Mouse (Mus musculus): ENCODE results near the gene Cerkl. TPM values are rescaled to one million over a fixed set of nuclear protein-coding genes. Genes with fewer than 3 reads are reported as not detected.

The Cerkl gene
- polyA plus RNA-seq (2012; rRNA removed) (0.34 and 0.64 TPM in 2 replicates), polyA plus RNA-seq (2014; fragmentation: Nextera tagmentation; extraction: Ambion mirVana) (1.2 and 1.7 TPM in 2 replicates)

DNA sequence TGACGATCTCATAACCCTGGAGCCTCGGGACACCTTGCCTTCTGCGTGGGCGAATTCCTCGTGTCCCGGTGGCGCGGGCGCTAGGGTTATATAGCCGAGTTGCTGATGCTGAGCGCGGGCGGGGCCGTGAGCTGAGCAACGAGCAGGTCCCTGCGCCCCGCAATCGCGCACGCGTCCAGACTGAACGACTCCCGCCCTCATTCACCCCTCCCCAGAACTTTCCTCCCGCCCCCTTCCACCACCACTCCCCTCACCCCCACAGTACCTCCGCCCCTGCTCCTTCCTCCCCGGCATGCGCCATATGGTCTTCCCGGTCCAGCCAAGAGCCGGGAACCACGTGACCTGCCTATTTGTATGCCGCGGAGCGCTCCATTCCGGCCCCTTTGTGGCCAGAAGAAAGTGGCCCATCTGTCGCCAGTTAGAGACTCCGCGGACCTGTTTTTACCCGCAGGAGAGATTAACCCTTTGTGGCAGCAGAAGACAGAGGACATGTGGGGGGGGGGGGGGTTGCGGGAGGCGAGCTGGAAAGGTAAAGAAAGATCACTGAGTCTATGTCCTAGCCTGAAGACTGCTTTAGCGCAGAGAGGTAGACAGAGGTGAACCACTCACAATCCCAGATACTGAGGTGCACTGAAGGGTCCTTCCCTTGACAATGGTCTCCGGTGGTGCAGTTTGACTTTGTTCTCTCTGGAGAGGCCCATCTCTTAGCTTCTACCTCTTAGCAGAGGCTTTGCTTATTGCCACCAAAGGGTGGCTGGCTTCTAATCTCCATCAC lies at the start of gene Cerkl, which contains the start of gene Neurod1:
TSS of gene Cerkl (minus strand) at position 211 of the 775 bp plus-strand sequence.
TSS of gene Neurod1 (minus strand) at position 177 of the 775 bp plus-strand sequence.
- Histone ChIP-seq H3K4me3 (replicated peaks; ENCODE audit: low read length) (peak within 1 kb of the TSS; percentile 25), H3K9ac (ENCODE audit: low read depth, low read length, severe bottlenecking) (no peak within 1 kb of the TSS), H3K4me2 (replicated peaks; ENCODE audit: low read depth, low read length, severe bottlenecking) (peak within 1 kb of the TSS; percentile 46), H3K4me1 (ENCODE audit: control insufficient read depth, insufficient read depth, low read length) (peaks cover 2% of the 10 kb centered on the region; the same call in 1 of the 2 replicates), H3K27ac (replicated peaks; ENCODE audit: low read depth, low read length) (no peak within 1 kb of the TSS), H3K36me3 (ENCODE audit: control insufficient read depth, insufficient read depth, low read length) (no peaks in the 10 kb centered on the region), H3K27me3 (ENCODE audit: control insufficient read depth, insufficient read depth, low read length) (peaks cover 78% of the 10 kb centered on the region), H3K9me3 (ENCODE audit: control insufficient read depth, low read length) (no peaks in the 10 kb centered on the region)
- ATAC-seq (ENCODE audit: low FRiP score, low read depth) (no peak), DNase-seq (ENCODE audit: low spot score) (no peak)
- WGBS = under 1% methylated on average over 39 of the region's 42 CpGs
- TF ChIP-seq POLR2A (IDR thresholded peaks at IDR 0.05; ENCODE audit: borderline replicate concordance, extremely low read depth, insufficient read depth, insufficient read length) = no peak

DNA sequence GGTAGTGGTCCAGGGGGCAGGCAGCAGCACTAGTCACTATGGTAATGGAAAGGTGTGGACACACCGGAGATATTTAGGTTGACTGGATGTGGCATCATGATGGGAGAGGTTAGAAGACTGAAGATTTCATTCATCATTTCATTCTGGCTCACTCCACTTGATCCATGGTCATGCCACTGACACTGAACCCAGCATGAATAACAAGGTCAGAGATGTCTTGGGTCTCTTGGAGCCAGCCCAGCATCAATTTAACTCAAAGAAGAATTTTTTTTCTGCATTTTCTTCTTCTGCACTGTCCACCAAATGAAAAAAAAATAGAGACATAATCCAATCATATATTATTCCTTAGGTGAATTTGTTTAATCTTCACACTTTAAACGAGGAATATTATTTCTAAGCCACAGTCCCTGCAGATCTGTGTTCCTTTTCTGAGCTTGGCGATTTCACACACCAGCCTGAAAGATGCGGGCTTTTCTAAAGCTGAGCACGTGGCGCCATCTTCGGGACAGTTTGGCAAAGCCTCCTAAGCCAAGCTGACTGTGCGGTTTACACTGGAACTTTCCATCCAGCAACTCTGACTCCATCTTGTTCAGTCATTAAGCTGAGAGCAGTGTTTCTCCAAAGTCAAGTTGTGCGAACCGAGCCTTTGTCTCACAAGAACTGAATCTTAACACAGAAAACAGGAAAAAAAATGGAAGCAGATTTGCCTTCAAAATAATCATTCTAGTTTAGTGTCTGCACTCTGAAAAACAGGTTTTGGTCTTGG lies 42.6 kb upstream of the Cerkl start:
- 23% methylated on average over 10 of the region's 10 CpGs for WGBS

DNA sequence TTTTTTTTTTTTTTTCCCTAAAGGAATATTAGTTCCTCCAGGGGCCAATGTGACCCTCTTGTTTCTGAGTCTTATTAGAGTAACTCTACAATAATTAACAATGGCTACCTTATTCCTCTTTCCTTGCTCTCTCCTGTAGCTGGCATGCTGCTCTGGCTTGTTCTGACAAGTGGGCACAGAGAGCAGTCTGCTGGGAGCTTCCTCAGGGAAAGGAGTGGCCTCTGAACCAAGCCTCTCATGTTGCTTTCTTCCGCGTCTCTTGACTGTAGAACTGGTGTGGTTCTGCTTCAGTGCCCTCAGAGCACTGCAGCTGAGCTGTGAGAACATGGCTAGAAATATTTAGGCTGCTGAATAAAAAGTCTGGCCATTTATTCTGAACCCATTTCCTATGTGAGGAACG lies 28.5 kb upstream of the Cerkl start:
- no peak for TF ChIP-seq POLR2A (IDR thresholded peaks at IDR 0.05; ENCODE audit: borderline replicate concordance, extremely low read depth, insufficient read depth, insufficient read length)
- 54% methylated on average over 3 of the region's 3 CpGs for WGBS
- ATAC-seq (ENCODE audit: low FRiP score, low read depth) = no peak

More for the DNA sequence above, 42.6 kb upstream of the Cerkl start:
- DNase-seq (ENCODE audit: low spot score) (peak; percentile 86), ATAC-seq (ENCODE audit: low FRiP score, low read depth) (peak; percentile 78)
- no peak overlapping the region for H3K9ac ChIP-seq (ENCODE audit: low read depth, low read length, severe bottlenecking)
- H3K27me3 ChIP-seq (ENCODE audit: control insufficient read depth, insufficient read depth, low read length) = no peaks in the 10 kb centered on the region
- H3K4me2 ChIP-seq (replicated peaks; ENCODE audit: low read depth, low read length, severe bottlenecking) = no peak overlapping the region
- no peak overlapping the region for H3K27ac ChIP-seq (replicated peaks; ENCODE audit: low read depth, low read length)
- H3K4me3 ChIP-seq (replicated peaks; ENCODE audit: low read length) = no peak overlapping the region
- H3K4me1 ChIP-seq (ENCODE audit: control insufficient read depth, insufficient read depth, low read length) = no peaks in the 10 kb centered on the region
- no peak for TF ChIP-seq POLR2A (IDR thresholded peaks at IDR 0.05; ENCODE audit: borderline replicate concordance, extremely low read depth, insufficient read depth, insufficient read length)
- H3K36me3 ChIP-seq (ENCODE audit: control insufficient read depth, insufficient read depth, low read length) = no peaks in the 10 kb centered on the region
- H3K9me3 ChIP-seq (ENCODE audit: control insufficient read depth, low read length) = no peaks in the 10 kb centered on the region

DNA sequence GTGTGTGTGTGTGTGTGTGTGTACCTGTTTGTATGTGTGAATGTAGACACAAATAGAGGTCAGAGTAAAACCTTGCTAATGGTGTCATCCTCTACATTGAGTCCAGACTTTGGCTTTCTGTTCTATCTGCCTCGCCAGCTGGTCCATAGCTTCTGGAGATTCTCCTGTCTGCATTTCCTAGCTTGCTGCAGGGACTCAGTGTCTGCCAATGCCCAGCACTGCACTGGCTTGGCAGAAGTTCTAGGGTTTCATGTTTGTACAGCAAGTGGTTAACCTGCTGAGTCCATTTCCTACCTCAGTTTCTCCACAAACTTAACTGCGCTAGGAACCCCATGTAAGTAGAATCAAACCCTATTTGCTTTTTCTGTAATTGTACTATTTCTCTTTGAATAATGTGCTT lies 25.9 kb upstream of the Cerkl start:
- 97% methylated on average over 2 of the region's 2 CpGs for WGBS
- no peaks in the 10 kb centered on the region for H3K4me1 ChIP-seq (ENCODE audit: control insufficient read depth, insufficient read depth, low read length)
- no peaks in the 10 kb centered on the region for H3K27me3 ChIP-seq (ENCODE audit: control insufficient read depth, insufficient read depth, low read length)
- no peak for ATAC-seq (ENCODE audit: low FRiP score, low read depth)
- no peak overlapping the region for H3K4me2 ChIP-seq (replicated peaks; ENCODE audit: low read depth, low read length, severe bottlenecking)
- TF ChIP-seq POLR2A (IDR thresholded peaks at IDR 0.05; ENCODE audit: borderline replicate concordance, extremely low read depth, insufficient read depth, insufficient read length) = no peak
- no peaks in the 10 kb centered on the region for H3K36me3 ChIP-seq (ENCODE audit: control insufficient read depth, insufficient read depth, low read length)
- no peak for DNase-seq (ENCODE audit: low spot score)
- H3K27ac ChIP-seq (replicated peaks; ENCODE audit: low read depth, low read length) = no peak overlapping the region
- H3K9me3 ChIP-seq (ENCODE audit: control insufficient read depth, low read length) = no peaks in the 10 kb centered on the region
- H3K9ac ChIP-seq (ENCODE audit: low read depth, low read length, severe bottlenecking) = no peak overlapping the region
- no peak overlapping the region for H3K4me3 ChIP-seq (replicated peaks; ENCODE audit: low read length)

More for the DNA sequence above, 28.5 kb upstream of the Cerkl start:
- Histone ChIP-seq H3K9ac (ENCODE audit: low read depth, low read length, severe bottlenecking) (no peak overlapping the region), H3K4me3 (replicated peaks; ENCODE audit: low read length) (no peak overlapping the region), H3K27ac (replicated peaks; ENCODE audit: low read depth, low read length) (no peak overlapping the region), H3K9me3 (ENCODE audit: control insufficient read depth, low read length) (no peaks in the 10 kb centered on the region), H3K36me3 (ENCODE audit: control insufficient read depth, insufficient read depth, low read length) (no peaks in the 10 kb centered on the region), H3K4me1 (ENCODE audit: control insufficient read depth, insufficient read depth, low read length) (no peaks in the 10 kb centered on the region), H3K27me3 (ENCODE audit: control insufficient read depth, insufficient read depth, low read length) (no peaks in the 10 kb centered on the region), H3K4me2 (replicated peaks; ENCODE audit: low read depth, low read length, severe bottlenecking) (no peak overlapping the region)
- no peak for DNase-seq (ENCODE audit: low spot score)

DNA sequence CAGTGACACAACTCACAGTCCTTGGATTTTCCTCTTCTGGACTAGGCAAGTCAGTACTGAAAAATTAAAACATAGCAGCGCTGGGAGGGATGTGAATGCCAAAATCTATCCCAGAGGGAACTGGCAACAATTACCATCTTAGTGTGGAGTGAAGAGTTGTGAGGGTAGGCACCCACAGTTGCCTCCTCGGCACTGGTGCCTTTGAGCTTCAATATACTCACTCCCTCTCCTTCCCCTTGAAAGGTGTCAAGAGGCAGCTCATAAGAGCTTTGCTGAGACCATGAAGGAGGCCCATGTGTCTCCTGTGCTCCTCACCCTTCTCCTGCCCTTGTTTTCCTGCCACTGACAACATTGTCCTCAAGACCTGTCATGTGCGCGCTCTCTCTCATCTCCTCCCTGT lies 5.8 kb upstream of the Cerkl start:
- H3K4me1 ChIP-seq (ENCODE audit: control insufficient read depth, insufficient read depth, low read length) = no peaks in the 10 kb centered on the region
- no peak overlapping the region for H3K27ac ChIP-seq (replicated peaks; ENCODE audit: low read depth, low read length)
- 76% methylated on average over 4 of the region's 4 CpGs for WGBS
- ATAC-seq (ENCODE audit: low FRiP score, low read depth) (no peak), DNase-seq (ENCODE audit: low spot score) (no peak)
- no peaks in the 10 kb centered on the region for H3K9me3 ChIP-seq (ENCODE audit: control insufficient read depth, low read length)
- no peaks in the 10 kb centered on the region for H3K36me3 ChIP-seq (ENCODE audit: control insufficient read depth, insufficient read depth, low read length)
- H3K9ac ChIP-seq (ENCODE audit: low read depth, low read length, severe bottlenecking) = no peak overlapping the region
- H3K4me2 ChIP-seq (replicated peaks; ENCODE audit: low read depth, low read length, severe bottlenecking) = no peak overlapping the region
- no peak for TF ChIP-seq POLR2A (IDR thresholded peaks at IDR 0.05; ENCODE audit: borderline replicate concordance, extremely low read depth, insufficient read depth, insufficient read length)
- H3K4me3 ChIP-seq (replicated peaks; ENCODE audit: low read length) = no peak overlapping the region
- H3K27me3 ChIP-seq (ENCODE audit: control insufficient read depth, insufficient read depth, low read length) = peaks cover 34% of the 10 kb centered on the region

Data from limb, embryonic 14.5 days (tissue).